Mouse (Mus musculus) heart, adult 2 months (tissue): ENCODE measurements at regions not wholly inside any gene's neighbourhood (a gene's known extent, or its start where the extent isn't known, plus 50 kb on each side); places are given as distances from the start of the nearest gene placed in this dataset.

Experiments
- DNase-seq, 2 experiments: peaks; one replicate each; pipeline ENCODE4 v3.0.0; 2021
- H3K27ac ChIP-seq: fragments of 200-600 bp; 2 replicates; pipeline ENCODE4 v1.8.1; 2022
- H3K27me3 ChIP-seq: fragments of 200-500 bp; 2 replicates; pipeline ENCODE4 v1.6.1; 2012; ENCODE audit warnings: mild to moderate bottlenecking, low read length, inconsistent platforms, mixed read lengths; ENCODE audit not compliant: control insufficient read depth, insufficient read depth
- H3K36me3 ChIP-seq: fragments of 200-500 bp; 2 replicates; pipeline ENCODE4 v1.6.1; 2012; ENCODE audit warnings: low read length, inconsistent platforms; ENCODE audit not compliant: control insufficient read depth, insufficient read depth
- H3K4me1 ChIP-seq: fragments of 200-500 bp; 2 replicates; pipeline ENCODE4 v1.6.1; 2011; ENCODE audit warnings: low read length; ENCODE audit not compliant: control insufficient read depth, insufficient read depth
- H3K4me3 ChIP-seq: fragments of 200-600 bp; 2 replicates; pipeline ENCODE4 v1.8.1; 2022
- H3K79me2 ChIP-seq: fragments of 200-500 bp; replicated peaks from 2 replicates; pipeline ENCODE4 v1.6.1; 2012; ENCODE audit warnings: mild to moderate bottlenecking, inconsistent platforms, low read length, moderate library complexity, mixed read lengths; ENCODE audit not compliant: control insufficient read depth, insufficient read depth
- H3K9ac ChIP-seq: fragments of 200-500 bp; 2 replicates; pipeline ENCODE4 v1.6.1; 2012; ENCODE audit warnings: low read depth, mild to moderate bottlenecking, control low read depth, inconsistent platforms, low read length, mixed read lengths
- CTCF ChIP-seq: fragments of 200-600 bp; IDR thresholded peaks from 2 replicates; pipeline ENCODE4 v1.8.1; 2022; ENCODE audit warnings: antibody characterized with exemption, mild to moderate bottlenecking, moderate library complexity
- EP300 ChIP-seq: fragments of 200-500 bp; IDR thresholded peaks from 2 replicates; pipeline ENCODE4 v1.6.1; 2011; ENCODE audit warnings: low read depth, low read length, control low read depth; ENCODE audit not compliant: insufficient read depth
- POLR2A ChIP-seq: fragments of 200-500 bp; IDR thresholded peaks from 2 replicates; pipeline ENCODE4 v1.6.1; 2011; ENCODE audit warnings: mild to moderate bottlenecking, low read depth, low read length, control low read depth; ENCODE audit not compliant: insufficient read depth
- WGBS: fragments of 180-500 bp; shearing (Covaris S2); methylation state at CpG from one replicate; pipeline ENCODE4 v1.1.7; 2018; 5-methylcytosine and 5-hydroxymethylcytosine counted together
- intact Hi-C: fragments of 180-260 bp; cut with DNase I; formaldehyde crosslinking; loops from one replicate; pipeline ENCODE4 v1.15.1; 2025

GRCm38 (mm10) chr8:18059526-18059925, 918.5 kb downstream of the Defb40 start:
- intact Hi-C loops: no loop called here
- Histone ChIP-seq H3K27me3 (no peaks in the 10 kb centered on the region), H3K9ac (no peak overlapping the region), H3K79me2 (no peaks in the 10 kb centered on the region), H3K4me1 (no peaks in the 10 kb centered on the region), H3K27ac (no peak overlapping the region), H3K4me3 (no peak overlapping the region), H3K36me3 (no peaks in the 10 kb centered on the region)
- DNase-seq: no peak
- 63% methylated on average over 2 of the region's 2 CpGs for WGBS
- TF ChIP-seq POLR2A: no peak

GRCm38 (mm10) chr8:18021196-18021595, 956.9 kb downstream of the Defb40 start:
- TF ChIP-seq EP300: no peak
- TF ChIP-seq CTCF: no peak
- no peak for TF ChIP-seq POLR2A

DNA sequence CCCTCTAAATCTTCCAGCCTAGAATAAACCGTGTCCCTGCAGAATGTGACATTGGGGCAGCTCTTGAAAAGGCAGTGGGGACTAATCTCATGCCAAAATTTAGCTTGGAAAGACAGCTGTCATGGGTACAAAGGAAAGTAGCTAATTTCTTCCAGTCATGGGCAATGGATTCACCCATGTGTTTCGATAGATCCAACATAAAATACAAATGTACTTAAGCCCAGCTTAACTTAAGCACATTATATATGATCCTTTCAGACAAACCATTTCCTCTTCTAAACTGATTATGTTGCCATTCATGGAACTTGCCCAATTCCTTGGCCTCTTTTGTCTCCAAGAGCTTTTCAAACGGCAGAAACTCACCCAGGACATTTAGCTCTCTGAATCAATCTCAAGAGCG, 970.5 kb downstream of the Defb40 start:
- H3K79me2 ChIP-seq: no peaks in the 10 kb centered on the region
- H3K9ac ChIP-seq: no peak overlapping the region
- no peak overlapping the region for H3K27ac ChIP-seq
- 70% methylated on average over 4 of the region's 4 CpGs for WGBS
- no peaks in the 10 kb centered on the region for H3K4me1 ChIP-seq
- H3K27me3 ChIP-seq: no peaks in the 10 kb centered on the region
- intact Hi-C loops: no loop called here
- no peak for DNase-seq
- no peaks in the 10 kb centered on the region for H3K36me3 ChIP-seq
- H3K4me3 ChIP-seq: no peak overlapping the region
- TF ChIP-seq CTCF (no peak), EP300 (no peak), POLR2A (no peak)

More at GRCm38 (mm10) chr8:18021196-18021595, 956.9 kb downstream of the Defb40 start:
- Histone ChIP-seq H3K36me3 (no peaks in the 10 kb centered on the region), H3K9ac (no peak overlapping the region), H3K79me2 (no peaks in the 10 kb centered on the region), H3K4me1 (no peaks in the 10 kb centered on the region), H3K27me3 (no peaks in the 10 kb centered on the region), H3K27ac (no peak overlapping the region), H3K4me3 (no peak overlapping the region)
- intact Hi-C loops: no loop called here
- DNase-seq: no peak
- WGBS: 49% methylated on average over 2 of the region's 2 CpGs

DNA sequence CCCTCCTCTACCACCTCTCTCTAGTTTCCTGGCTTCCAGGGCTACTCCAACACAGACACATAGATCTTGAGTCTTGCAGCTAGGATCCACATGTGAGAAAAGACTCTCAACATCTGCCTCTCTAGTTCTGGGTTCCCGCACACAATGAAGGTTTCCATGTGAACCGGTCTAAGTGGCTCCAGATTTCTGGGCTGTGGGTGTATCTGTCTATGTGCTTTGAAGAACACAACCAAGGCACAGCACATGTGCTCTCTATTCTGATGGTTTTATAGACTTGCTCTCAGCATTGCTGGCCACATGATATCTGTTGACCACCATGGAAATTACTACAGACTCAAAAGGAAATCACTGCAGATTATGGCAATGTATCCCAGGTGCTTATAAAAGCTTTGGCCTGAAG, 972.4 kb downstream of the Defb40 start:
- H3K79me2 ChIP-seq: no peaks in the 10 kb centered on the region
- no peaks in the 10 kb centered on the region for H3K36me3 ChIP-seq
- TF ChIP-seq EP300 (no peak), POLR2A (no peak)
- intact Hi-C loops: no loop called here
- no peak overlapping the region for H3K9ac ChIP-seq
- DNase-seq: no peak
- H3K27me3 ChIP-seq: no peaks in the 10 kb centered on the region
- no peaks in the 10 kb centered on the region for H3K4me1 ChIP-seq
- no peak overlapping the region for H3K4me3 ChIP-seq
- 88% methylated on average over 2 of the region's 2 CpGs for WGBS
- no peak overlapping the region for H3K27ac ChIP-seq

GRCm38 (mm10) chr8:18000750-18001149, 977.3 kb downstream of the Defb40 start:
- no peak for TF ChIP-seq CTCF
- H3K27ac ChIP-seq: no peak overlapping the region
- H3K27me3 ChIP-seq: no peaks in the 10 kb centered on the region
- intact Hi-C loops: no loop called here
- H3K4me1 ChIP-seq: no peaks in the 10 kb centered on the region
- H3K79me2 ChIP-seq: no peaks in the 10 kb centered on the region
- H3K4me3 ChIP-seq: no peak overlapping the region
- H3K36me3 ChIP-seq: no peaks in the 10 kb centered on the region
- no peak overlapping the region for H3K9ac ChIP-seq
- 76% methylated on average over 5 of the region's 5 CpGs for WGBS
- no peak for DNase-seq

- Histone ChIP-seq H3K27ac (no peak overlapping the region), H3K79me2 (no peaks in the 10 kb centered on the region), H3K4me3 (no peak overlapping the region), H3K36me3 (no peaks in the 10 kb centered on the region), H3K4me1 (no peaks in the 10 kb centered on the region), H3K9ac (no peak overlapping the region), H3K27me3 (no peaks in the 10 kb centered on the region)
- 56% methylated on average over 1 of the region's 1 CpGs for WGBS
- no peak for DNase-seq
- TF ChIP-seq CTCF (no peak), EP300 (no peak), POLR2A (no peak)
- intact Hi-C loops: no loop called here
Measured at GRCm38 (mm10) chr8:17984779-17985178, 993.3 kb downstream of the Defb40 start.

DNA sequence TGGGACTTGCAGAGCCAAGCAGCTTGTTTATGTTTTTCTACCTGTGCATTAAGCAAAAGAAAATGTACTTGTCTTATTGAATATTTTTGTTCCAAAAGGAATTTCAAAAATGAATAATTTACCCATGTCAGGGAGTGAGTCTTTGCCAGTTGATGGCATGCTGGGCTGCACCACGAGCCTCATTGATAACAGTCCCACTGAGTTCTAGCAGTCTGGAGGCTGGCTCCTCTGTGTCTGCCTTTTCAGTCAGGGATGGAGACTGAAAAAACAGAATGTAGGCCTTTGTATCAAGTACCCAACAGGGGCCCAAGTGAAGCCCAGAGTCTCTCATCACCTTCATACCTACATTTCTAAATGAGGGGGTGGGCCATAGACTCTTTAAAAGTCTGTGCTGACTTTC, 1029.2 kb downstream of the Defb40 start:
- Histone ChIP-seq H3K4me1 (no peaks in the 10 kb centered on the region), H3K27ac (no peak overlapping the region), H3K36me3 (no peaks in the 10 kb centered on the region), H3K4me3 (no peak overlapping the region), H3K9ac (no peak overlapping the region), H3K79me2 (no peaks in the 10 kb centered on the region), H3K27me3 (no peaks in the 10 kb centered on the region)
- intact Hi-C loops: no loop called here
- no peak for TF ChIP-seq POLR2A
- TF ChIP-seq EP300: no peak
- no peak for TF ChIP-seq CTCF
- DNase-seq: no peak
- WGBS: 34% methylated on average over 1 of the region's 1 CpGs
